Mouse (Mus musculus) ES-Bruce4 (cell line): ENCODE data around the gene Cep78. TPM values are rescaled to one million over a fixed set of nuclear protein-coding genes. Genes with fewer than 3 reads are reported as not detected.
"Not testable (repeated sequence)": the region's sequence is repeated elsewhere in the genome, so short reads cannot be mapped to it uniquely, and the experiment has no call there.

Experiments used
- H3K27ac ChIP-seq: 2 replicates; pipeline ENCODE4 v1.5.1; 2012; ENCODE audit warnings: low read length, inconsistent platforms; ENCODE audit not compliant: insufficient read depth
- H3K27me3 ChIP-seq: 2 replicates; pipeline ENCODE4 v1.6.1; 2012; ENCODE audit warnings: mild to moderate bottlenecking, low read length, inconsistent platforms; ENCODE audit not compliant: control insufficient read depth, poor library complexity, insufficient read depth, severe bottlenecking
- H3K36me3 ChIP-seq: 2 replicates; pipeline ENCODE4 v1.6.1; 2012; ENCODE audit warnings: inconsistent platforms, mild to moderate bottlenecking, low read length, moderate library complexity; ENCODE audit not compliant: control insufficient read depth, poor library complexity, insufficient read depth, severe bottlenecking
- H3K4me1 ChIP-seq: one replicate; pipeline ENCODE4 v1.8.1; 2011; ENCODE audit warnings: low read length; ENCODE audit not compliant: control insufficient read depth, insufficient read depth
- H3K4me3 ChIP-seq: 2 replicates; pipeline ENCODE4 v1.5.1; 2011; ENCODE audit warnings: low read depth, mild to moderate bottlenecking, low read length
- H3K9ac ChIP-seq: 2 replicates; pipeline ENCODE4 v1.6.1; 2012; ENCODE audit warnings: low read depth, mild to moderate bottlenecking, inconsistent platforms; ENCODE audit not compliant: poor library complexity, severe bottlenecking
- H3K9me3 ChIP-seq: replicated peaks from 2 replicates; pipeline ENCODE4 v1.6.1; 2012; ENCODE audit warnings: mild to moderate bottlenecking, low read length, inconsistent platforms; ENCODE audit not compliant: control insufficient read depth, poor library complexity, insufficient read depth, severe bottlenecking
- CTCF ChIP-seq: IDR thresholded peaks from one replicate; pipeline ENCODE4 v1.8.1; 2011; ENCODE audit warnings: low read depth, low read length
- EP300 ChIP-seq: IDR thresholded peaks from 2 replicates; pipeline ENCODE4 v1.6.1; 2011; ENCODE audit warnings: low read depth, low read length; ENCODE audit not compliant: insufficient read depth
- POLR2A ChIP-seq: IDR thresholded peaks from one replicate; pipeline ENCODE4 v1.8.1; 2011; ENCODE audit warnings: low read length; ENCODE audit not compliant: insufficient read depth
- polyA plus RNA-seq: library from polyadenylated mRNA; stranded (reverse); fragments of >200 nt; gene quantifications from 2 replicates; pipeline ENCODE4 v1.2.4, GENCODE M21; 2011; ENCODE audit warnings: low read depth; ENCODE audit not compliant: missing spikeins, insufficient read depth, insufficient read length

Gene Cep78
- polyA plus RNA-seq, result 31.0 and 33.6 TPM in 2 replicates

- no peaks in the 10 kb centered on the region for H3K27me3 ChIP-seq
- H3K9ac ChIP-seq, result peak within 1 kb of the TSS; percentile 79
- peak within 1 kb of the TSS; percentile 94 for H3K4me3 ChIP-seq
- no peak within 1 kb of the TSS for H3K27ac ChIP-seq
- H3K4me1 ChIP-seq, result peaks cover 2% of the 10 kb centered on the region
- H3K9me3 ChIP-seq, result no peaks in the 10 kb centered on the region
- no peaks in the 10 kb centered on the region for H3K36me3 ChIP-seq
- TF ChIP-seq EP300, result peak; percentile 53; the same call in 1 of the 2 replicates
- TF ChIP-seq POLR2A, result peak; percentile 94
- TF ChIP-seq CTCF, result no peak
Observed at GRCm38 (mm10) chr19:15984449-15985171, at the start of gene Cep78. TSS of gene Cep78 (minus strand) at chr19:15984989.

- H3K9me3 ChIP-seq, result no peaks in the 10 kb centered on the region
- no peak overlapping the region for H3K27ac ChIP-seq
- no peaks in the 10 kb centered on the region for H3K36me3 ChIP-seq
- TF ChIP-seq EP300, result no peak
- TF ChIP-seq CTCF, result no peak
- no peak for TF ChIP-seq POLR2A
- H3K27me3 ChIP-seq, result no peaks in the 10 kb centered on the region
- no peaks in the 10 kb centered on the region for H3K4me1 ChIP-seq
- H3K9ac ChIP-seq, result no peak overlapping the region
- no peak overlapping the region for H3K4me3 ChIP-seq
Observed at GRCm38 (mm10) chr19:16031276-16031675, 46.5 kb upstream of the Cep78 start.

- not testable (repeated sequence) for H3K4me1 ChIP-seq, H3K27me3 ChIP-seq, H3K9ac ChIP-seq, H3K27ac ChIP-seq, H3K9me3 ChIP-seq, H3K36me3 ChIP-seq, H3K4me3 ChIP-seq
Observed at GRCm38 (mm10) chr19:16029253-16029771, 44.5 kb upstream of the Cep78 start.

GRCm38 (mm10) chr19:16028746-16029252, 44.0 kb upstream of the Cep78 start:
- Histone ChIP-seq H3K27me3 (no peaks in the 10 kb centered on the region), H3K27ac (no peak overlapping the region), H3K4me1 (no peaks in the 10 kb centered on the region), H3K36me3 (no peaks in the 10 kb centered on the region), H3K9me3 (no peaks in the 10 kb centered on the region), H3K4me3 (no peak overlapping the region), H3K9ac (no peak overlapping the region)
- TF ChIP-seq POLR2A (no peak), EP300 (no peak), CTCF (no peak)

GRCm38 (mm10) chr19:16027876-16028670, 43.3 kb upstream of the Cep78 start:
- no peaks in the 10 kb centered on the region for H3K36me3 ChIP-seq
- H3K9ac ChIP-seq, result no peak overlapping the region
- H3K27ac ChIP-seq, result no peak overlapping the region
- no peaks in the 10 kb centered on the region for H3K9me3 ChIP-seq
- no peaks in the 10 kb centered on the region for H3K4me1 ChIP-seq
- TF ChIP-seq EP300 (no peak), CTCF (no peak), POLR2A (no peak)
- H3K27me3 ChIP-seq, result no peaks in the 10 kb centered on the region
- no peak overlapping the region for H3K4me3 ChIP-seq
